ENCODE assay signal across 8 mouse cellular contexts in genomic region chr2:92424462-92425308, GRCm38 (mm10). TPM values are rescaled to one million over a fixed set of nuclear protein-coding genes. Genes with fewer than 3 reads are reported as not detected.
A peak's percentile ranks its signal among the peaks of the same experiment; 100 is the strongest.
DNase-seq lines count a peak whose midpoint lies in the region; ATAC-seq lines count a peak whose summit lies in the region.

No protein-coding gene starts in this region.

- H3K4me1 ChIP-seq in embryonic facial prominence, embryonic 12.5 days = peaks cover 22% of the 10 kb centered on the region
- H3K4me1 ChIP-seq in heart, embryonic 11.5 days (ENCODE audit: control insufficient read depth, insufficient read depth, low read length) = peaks cover 34% of the 10 kb centered on the region
- H3K4me1 ChIP-seq in kidney, embryonic 14.5 days (ENCODE audit: control insufficient read depth, insufficient read depth, low read length) = no peaks in the 10 kb centered on the region; the same call in 1 of the 2 replicates
- H3K4me1 ChIP-seq in midbrain, embryonic 10.5 days = peaks cover 70% of the 10 kb centered on the region

- DNase-seq in ovary, adult 18-20 months (ENCODE audit: low spot score) = peak; percentile 57
- DNase-seq in ovary, postnatal 14 days (ENCODE audit: low spot score) = no peak
- peak; percentile 59 for DNase-seq in midbrain, embryonic 10.5 days (ENCODE audit: low spot score)
- DNase-seq in right cerebral cortex, postnatal 25 days = no peak

- no peak overlapping the region for H3K4me2 ChIP-seq in embryonic facial prominence, embryonic 12.5 days (replicated peaks)
- H3K4me2 ChIP-seq in heart, embryonic 11.5 days = no peak overlapping the region
- no peak overlapping the region for H3K4me2 ChIP-seq in kidney, embryonic 14.5 days (replicated peaks; ENCODE audit: low read depth, low read length)

- WGBS in embryonic facial prominence, embryonic 12.5 days = 78% methylated on average over 9 of the region's 9 CpGs
- WGBS in heart, embryonic 11.5 days (ENCODE audit: insufficient replicate concordance) = 73% methylated on average over 9 of the region's 9 CpGs
- WGBS in kidney, embryonic 14.5 days = 74% methylated on average over 9 of the region's 9 CpGs
- WGBS in midbrain, embryonic 10.5 days = 45% methylated on average over 9 of the region's 9 CpGs

- H3K36me3 ChIP-seq in embryonic facial prominence, embryonic 12.5 days = peaks cover 45% of the 10 kb centered on the region
- peaks cover 11% of the 10 kb centered on the region for H3K36me3 ChIP-seq in heart, embryonic 11.5 days (ENCODE audit: control insufficient read depth, insufficient read depth, low read length)
- peaks cover 53% of the 10 kb centered on the region for H3K36me3 ChIP-seq in kidney, embryonic 14.5 days (ENCODE audit: control insufficient read depth, insufficient read depth, low read length)
- H3K36me3 ChIP-seq in midbrain, embryonic 10.5 days = peaks cover 66% of the 10 kb centered on the region

- H3K4me3 ChIP-seq in embryonic facial prominence, embryonic 12.5 days = no peak overlapping the region
- H3K4me3 ChIP-seq in heart, embryonic 11.5 days (ENCODE audit: low read depth, low read length) = no peak overlapping the region
- no peak overlapping the region for H3K4me3 ChIP-seq in kidney, embryonic 14.5 days (ENCODE audit: low read length)
- peak overlapping the region; percentile 34 for H3K4me3 ChIP-seq in midbrain, embryonic 10.5 days

- peak; percentile 55 for ATAC-seq in embryonic facial prominence, embryonic 12.5 days (ENCODE audit: insufficient number of reproducible peaks, insufficient read depth, low FRiP score, low TSS enrichment)
- 0 out of 2 replicates have a peak, but pooled peaks have one; percentile 6 for ATAC-seq in heart, embryonic 11.5 days (replicated peaks; ENCODE audit: insufficient number of reproducible peaks, low FRiP score, low TSS enrichment)
- peak; percentile 47 for ATAC-seq in kidney, embryonic 14.5 days (ENCODE audit: low FRiP score, low TSS enrichment)
- no peak for ATAC-seq in erythroblast, adult 5-6 weeks (replicated peaks; ENCODE audit: low FRiP score, poor library complexity, severe bottlenecking)

- no peak overlapping the region for H3K9ac ChIP-seq in embryonic facial prominence, embryonic 12.5 days
- peak overlapping the region; percentile 22; the same call in 1 of the 2 replicates for H3K9ac ChIP-seq in heart, embryonic 11.5 days (ENCODE audit: low read depth, low read length)
- H3K9ac ChIP-seq in kidney, embryonic 14.5 days (ENCODE audit: low read depth, low read length) = no peak overlapping the region

- peak overlapping the region; percentile 80 for H3K27ac ChIP-seq in embryonic facial prominence, embryonic 12.5 days
- peak overlapping the region; percentile 88 for H3K27ac ChIP-seq in heart, embryonic 11.5 days (ENCODE audit: low read depth, low read length)
- peak overlapping the region; percentile 44 for H3K27ac ChIP-seq in kidney, embryonic 14.5 days (ENCODE audit: low read depth, low read length)
- H3K27ac ChIP-seq in midbrain, embryonic 10.5 days (replicated peaks) = peak overlapping the region; percentile 92

- no peaks in the 10 kb centered on the region for H3K27me3 ChIP-seq in embryonic facial prominence, embryonic 12.5 days
- H3K27me3 ChIP-seq in heart, embryonic 11.5 days (ENCODE audit: control insufficient read depth, insufficient read depth, low read length) = no peaks in the 10 kb centered on the region
- no peaks in the 10 kb centered on the region for H3K27me3 ChIP-seq in kidney, embryonic 14.5 days (ENCODE audit: control insufficient read depth, insufficient read depth, low read length)
- no peaks in the 10 kb centered on the region for H3K27me3 ChIP-seq in midbrain, embryonic 10.5 days (ENCODE audit: low read depth, poor library complexity, severe bottlenecking)

- H3K9me3 ChIP-seq in embryonic facial prominence, embryonic 12.5 days = no peaks in the 10 kb centered on the region
- no peaks in the 10 kb centered on the region for H3K9me3 ChIP-seq in heart, embryonic 11.5 days (replicated peaks; ENCODE audit: control insufficient read depth, low read length)
- no peaks in the 10 kb centered on the region for H3K9me3 ChIP-seq in kidney, embryonic 14.5 days (ENCODE audit: control insufficient read depth, low read length)
- no peaks in the 10 kb centered on the region for H3K9me3 ChIP-seq in midbrain, embryonic 10.5 days (replicated peaks)

RNA-seq across cellular contexts. Expression of gene Cry2, which starts 9.2 kb away (rescaled TPM):
- polyA plus RNA-seq in embryonic facial prominence, embryonic 12.5 days (2016; fragmentation: Nextera tagmentation; extraction: Ambion mirVana) = 28.8 and 29.7 TPM in 2 replicates
- polyA plus RNA-seq in heart, embryonic 11.5 days (2014; fragmentation: Nextera tagmentation; extraction: Ambion mirVana) = 15.3 and 17.7 TPM in 2 replicates
- 13.8 and 21.3 TPM in 2 replicates for polyA plus RNA-seq in kidney, embryonic 14.5 days (2014; fragmentation: Nextera tagmentation; extraction: Ambion mirVana)
- 32.8 and 36.2 TPM in 2 replicates for polyA plus RNA-seq in midbrain, embryonic 10.5 days (2016; fragmentation: Nextera tagmentation; extraction: Ambion mirVana)
- total RNA-seq in erythroblast, adult 5-6 weeks (2015; ENCODE audit: low replicate concordance) = 0.19 and 0.63 TPM in 2 replicates
- 1.3 and 1.5 TPM in 2 replicates for total RNA-seq in erythroblast, adult 5-6 weeks (2017; ENCODE audit: low replicate concordance)

RNA-seq across cellular contexts. Expression of gene Mapk8ip1, which starts 23.6 kb away (rescaled TPM):
- 49.0 and 55.8 TPM in 2 replicates for polyA plus RNA-seq in embryonic facial prominence, embryonic 12.5 days (2016; fragmentation: Nextera tagmentation; extraction: Ambion mirVana)
- 2.7 and 4.1 TPM in 2 replicates for polyA plus RNA-seq in heart, embryonic 11.5 days (2014; fragmentation: Nextera tagmentation; extraction: Ambion mirVana)
- polyA plus RNA-seq in kidney, embryonic 14.5 days (2014; fragmentation: Nextera tagmentation; extraction: Ambion mirVana) = 15.6 and 20.8 TPM in 2 replicates
- polyA plus RNA-seq in midbrain, embryonic 10.5 days (2016; fragmentation: Nextera tagmentation; extraction: Ambion mirVana) = 58.3 and 70.5 TPM in 2 replicates
- not detected in 2 replicates for total RNA-seq in erythroblast, adult 5-6 weeks (2015; ENCODE audit: low replicate concordance)
- total RNA-seq in erythroblast, adult 5-6 weeks (2017; ENCODE audit: low replicate concordance) = not detected in 2 replicates

RNA-seq across cellular contexts. Expression of gene Slc35c1, which starts 35.7 kb away (rescaled TPM):
- 9.5 and 10.2 TPM in 2 replicates for polyA plus RNA-seq in embryonic facial prominence, embryonic 12.5 days (2016; fragmentation: Nextera tagmentation; extraction: Ambion mirVana)
- polyA plus RNA-seq in heart, embryonic 11.5 days (2014; fragmentation: Nextera tagmentation; extraction: Ambion mirVana) = 8.6 and 12.0 TPM in 2 replicates
- polyA plus RNA-seq in kidney, embryonic 14.5 days (2014; fragmentation: Nextera tagmentation; extraction: Ambion mirVana) = 6.9 and 13.6 TPM in 2 replicates
- polyA plus RNA-seq in midbrain, embryonic 10.5 days (2016; fragmentation: Nextera tagmentation; extraction: Ambion mirVana) = 12.8 and 15.1 TPM in 2 replicates
- total RNA-seq in erythroblast, adult 5-6 weeks (2015; ENCODE audit: low replicate concordance) = 16.5 and 18.3 TPM in 2 replicates
- 3.1 and 7.1 TPM in 2 replicates for total RNA-seq in erythroblast, adult 5-6 weeks (2017; ENCODE audit: low replicate concordance)

RNA-seq across cellular contexts. Expression of gene 1700029I15Rik, which starts 42.3 kb away (rescaled TPM):
- 4.7 and 5.4 TPM in 2 replicates for polyA plus RNA-seq in embryonic facial prominence, embryonic 12.5 days (2016; fragmentation: Nextera tagmentation; extraction: Ambion mirVana)
- 0.67 and 0.89 TPM in 2 replicates for polyA plus RNA-seq in heart, embryonic 11.5 days (2014; fragmentation: Nextera tagmentation; extraction: Ambion mirVana)
- 2.1 and 2.5 TPM in 2 replicates for polyA plus RNA-seq in kidney, embryonic 14.5 days (2014; fragmentation: Nextera tagmentation; extraction: Ambion mirVana)
- polyA plus RNA-seq in midbrain, embryonic 10.5 days (2016; fragmentation: Nextera tagmentation; extraction: Ambion mirVana) = 4.1 and 5.2 TPM in 2 replicates
- total RNA-seq in erythroblast, adult 5-6 weeks (2015; ENCODE audit: low replicate concordance) = not detected in 2 replicates
- 0.70 and 4.0 TPM in 2 replicates for total RNA-seq in erythroblast, adult 5-6 weeks (2017; ENCODE audit: low replicate concordance)

RNA-seq across cellular contexts. Expression of gene Large2, which starts 50.0 kb away (rescaled TPM):
- polyA plus RNA-seq in embryonic facial prominence, embryonic 12.5 days (2016; fragmentation: Nextera tagmentation; extraction: Ambion mirVana) = 10.3 and 10.5 TPM in 2 replicates
- 0.93 and 2.0 TPM in 2 replicates for polyA plus RNA-seq in heart, embryonic 11.5 days (2014; fragmentation: Nextera tagmentation; extraction: Ambion mirVana)
- polyA plus RNA-seq in kidney, embryonic 14.5 days (2014; fragmentation: Nextera tagmentation; extraction: Ambion mirVana) = 24.0 and 33.3 TPM in 2 replicates
- polyA plus RNA-seq in midbrain, embryonic 10.5 days (2016; fragmentation: Nextera tagmentation; extraction: Ambion mirVana) = 16.2 and 25.6 TPM in 2 replicates
- total RNA-seq in erythroblast, adult 5-6 weeks (2015; ENCODE audit: low replicate concordance) = 4.2 TPM in 1 of 2 replicates, not detected in the other
- total RNA-seq in erythroblast, adult 5-6 weeks (2017; ENCODE audit: low replicate concordance) = not detected in 2 replicates

Comparison
In these comparisons a context has a peak if more than half of its experiments do, and no peak if none do; other contexts are left out.
1. DNase-seq: peak in ovary, adult 18-20 months (single experiment) and midbrain, embryonic 10.5 days (single experiment); none in ovary, postnatal 14 days (single experiment) and right cerebral cortex, postnatal 25 days (single experiment).
2. Peak in every context shown above with its lines, with median percentiles within 50 percentile points of each other: H3K27ac ChIP-seq.